Mouse (Mus musculus): Measurements from ENCODE around the gene Entpd5. TPM values are rescaled to one million over a fixed set of nuclear protein-coding genes. Genes with fewer than 3 reads are reported as not detected.

Gene Entpd5
- polyA plus RNA-seq, 1 experiment from 2014 or later, result 32.2 TPM

- ATAC-seq (replicated peaks; ENCODE audit: insufficient number of reproducible peaks, insufficient read depth, low FRiP score, low read depth), result no peak
- Histone ChIP-seq H3K4me1 (replicated peaks) (no peaks in the 10 kb centered on the region), H3K4me2 (no peak overlapping the region), H3K36me3 (no peaks in the 10 kb centered on the region), H3K27me3 (no peaks in the 10 kb centered on the region), H3K9ac (no peak overlapping the region), H3K27ac (no peak overlapping the region), H3K9me3 (replicated peaks) (no peaks in the 10 kb centered on the region), H3K4me3 (no peak overlapping the region)
- WGBS, result 65% methylated on average over 3 of the region's 3 CpGs
Observed at GRCm38 (mm10) chr12:84423990-84424389, 15.2 kb upstream of the Entpd5 start.

- 35% methylated on average over 18 of the region's 18 CpGs for whole genome bisulfite sequencing
- H3K27me3 ChIP-seq, result no peaks in the 10 kb centered on the region
- peak overlapping the region; percentile 82 for H3K4me2 ChIP-seq
- peak overlapping the region; percentile 69 for H3K4me3 ChIP-seq
- H3K9me3 ChIP-seq (replicated peaks), result no peaks in the 10 kb centered on the region
- H3K4me1 ChIP-seq (replicated peaks), result peaks cover 6% of the 10 kb centered on the region; the same call in 1 of the 2 replicates
- H3K27ac ChIP-seq, result peak overlapping the region; percentile 66
- ATAC-seq (replicated peaks; ENCODE audit: insufficient number of reproducible peaks, insufficient read depth, low FRiP score, low read depth), result no peak
- no peaks in the 10 kb centered on the region for H3K36me3 ChIP-seq
- H3K9ac ChIP-seq, result peak overlapping the region; percentile 64
Observed at GRCm38 (mm10) chr12:84417605-84417922, 8.7 kb upstream of the Entpd5 start.

GRCm38 (mm10) chr12:84416834-84417604, 8.2 kb upstream of the Entpd5 start, which contains the start of gene Rnf113a2:
Rnf113a2 (plus strand) TSS chr12:84417196.
- Histone ChIP-seq H3K27me3 (no peaks in the 10 kb centered on the region), H3K36me3 (no peaks in the 10 kb centered on the region), H3K9me3 (replicated peaks) (no peaks in the 10 kb centered on the region), H3K4me1 (replicated peaks) (peaks cover 6% of the 10 kb centered on the region; the same call in 1 of the 2 replicates), H3K4me3 (peak within 1 kb of the TSS; percentile 69), H3K9ac (peak within 1 kb of the TSS; percentile 64), H3K27ac (peak within 1 kb of the TSS; percentile 66), H3K4me2 (peak within 1 kb of the TSS; percentile 82)
- WGBS, result 3% methylated on average over 50 of the region's 50 CpGs
- peak; percentile 86 for ATAC-seq (replicated peaks; ENCODE audit: insufficient number of reproducible peaks, insufficient read depth, low FRiP score, low read depth)

- Histone ChIP-seq H3K27ac (peak overlapping the region; percentile 95), H3K4me2 (peak overlapping the region; percentile 91), H3K9me3 (replicated peaks) (no peaks in the 10 kb centered on the region), H3K27me3 (no peaks in the 10 kb centered on the region), H3K4me3 (peak overlapping the region; percentile 89), H3K4me1 (replicated peaks) (peaks cover 10% of the 10 kb centered on the region), H3K9ac (peak overlapping the region; percentile 94), H3K36me3 (no peaks in the 10 kb centered on the region)
- 1% methylated on average over 46 of the region's 52 CpGs for WGBS
- ATAC-seq (replicated peaks; ENCODE audit: insufficient number of reproducible peaks, insufficient read depth, low FRiP score, low read depth), result peak; percentile 70
Observed at GRCm38 (mm10) chr12:84407874-84408818, 683 bp downstream of the Entpd5 start.

GRCm38 (mm10) chr12:84407259-84407658, 1.6 kb downstream of the Entpd5 start:
- no peak overlapping the region for H3K4me2 ChIP-seq
- 56% methylated on average over 4 of the region's 4 CpGs for WGBS
- ATAC-seq (replicated peaks; ENCODE audit: insufficient number of reproducible peaks, insufficient read depth, low FRiP score, low read depth), result no peak

GRCm38 (mm10) chr12:84404541-84404940, 4.3 kb downstream of the Entpd5 start:
- Histone ChIP-seq H3K36me3 (no peaks in the 10 kb centered on the region), H3K9me3 (replicated peaks) (no peaks in the 10 kb centered on the region), H3K27ac (no peak overlapping the region), H3K4me2 (no peak overlapping the region), H3K9ac (no peak overlapping the region), H3K27me3 (no peaks in the 10 kb centered on the region), H3K4me3 (no peak overlapping the region), H3K4me1 (replicated peaks) (peaks cover 14% of the 10 kb centered on the region)
- WGBS, result 93% methylated on average over 6 of the region's 6 CpGs
- ATAC-seq (replicated peaks; ENCODE audit: insufficient number of reproducible peaks, insufficient read depth, low FRiP score, low read depth), result no peak

More at GRCm38 (mm10) chr12:84407259-84407658, 1.6 kb downstream of the Entpd5 start:
- H3K27ac ChIP-seq, result no peak overlapping the region
- no peaks in the 10 kb centered on the region for H3K27me3 ChIP-seq
- peaks cover 10% of the 10 kb centered on the region for H3K4me1 ChIP-seq (replicated peaks)
- H3K4me3 ChIP-seq, result no peak overlapping the region
- H3K9ac ChIP-seq, result no peak overlapping the region
- no peaks in the 10 kb centered on the region for H3K36me3 ChIP-seq
- no peaks in the 10 kb centered on the region for H3K9me3 ChIP-seq (replicated peaks)

GRCm38 (mm10) chr12:84402923-84403322, 5.9 kb downstream of the Entpd5 start:
- WGBS, result 48% methylated on average over 9 of the region's 9 CpGs
- no peak for ATAC-seq (replicated peaks; ENCODE audit: insufficient number of reproducible peaks, insufficient read depth, low FRiP score, low read depth)

GRCm38 (mm10) chr12:84400653-84401052, 8.2 kb downstream of the Entpd5 start:
- H3K27me3 ChIP-seq, result no peaks in the 10 kb centered on the region
- H3K9me3 ChIP-seq (replicated peaks), result no peaks in the 10 kb centered on the region
- H3K4me2 ChIP-seq, result no peak overlapping the region
- ATAC-seq (replicated peaks; ENCODE audit: insufficient number of reproducible peaks, insufficient read depth, low FRiP score, low read depth), result no peak
- H3K36me3 ChIP-seq, result no peaks in the 10 kb centered on the region
- peaks cover 4% of the 10 kb centered on the region for H3K4me1 ChIP-seq (replicated peaks)
- H3K27ac ChIP-seq, result no peak overlapping the region
- WGBS, result 62% methylated on average over 3 of the region's 3 CpGs
- no peak overlapping the region for H3K9ac ChIP-seq
- H3K4me3 ChIP-seq, result no peak overlapping the region

More at GRCm38 (mm10) chr12:84402923-84403322, 5.9 kb downstream of the Entpd5 start:
- Histone ChIP-seq H3K4me2 (no peak overlapping the region), H3K4me3 (no peak overlapping the region), H3K9me3 (replicated peaks) (no peaks in the 10 kb centered on the region), H3K36me3 (no peaks in the 10 kb centered on the region), H3K9ac (no peak overlapping the region), H3K4me1 (replicated peaks) (peaks cover 7% of the 10 kb centered on the region), H3K27ac (no peak overlapping the region), H3K27me3 (no peaks in the 10 kb centered on the region)

- H3K27me3 ChIP-seq, result no peaks in the 10 kb centered on the region
- no peak overlapping the region for H3K9ac ChIP-seq
- peaks cover 4% of the 10 kb centered on the region for H3K4me1 ChIP-seq (replicated peaks)
- no peak overlapping the region for H3K27ac ChIP-seq
- H3K9me3 ChIP-seq (replicated peaks), result no peaks in the 10 kb centered on the region
- no peak overlapping the region for H3K4me2 ChIP-seq
- WGBS, result 67% methylated on average over 3 of the region's 3 CpGs
- H3K4me3 ChIP-seq, result no peak overlapping the region
- no peak for ATAC-seq (replicated peaks; ENCODE audit: insufficient number of reproducible peaks, insufficient read depth, low FRiP score, low read depth)
- no peaks in the 10 kb centered on the region for H3K36me3 ChIP-seq
Observed at GRCm38 (mm10) chr12:84400068-84400467, 8.8 kb downstream of the Entpd5 start.

GRCm38 (mm10) chr12:84399663-84400062, 9.2 kb downstream of the Entpd5 start:
- WGBS, result 65% methylated on average over 9 of the region's 9 CpGs
- no peak for ATAC-seq (replicated peaks; ENCODE audit: insufficient number of reproducible peaks, insufficient read depth, low FRiP score, low read depth)
- Histone ChIP-seq H3K27ac (no peak overlapping the region), H3K4me2 (no peak overlapping the region), H3K9ac (no peak overlapping the region), H3K4me3 (no peak overlapping the region), H3K27me3 (no peaks in the 10 kb centered on the region), H3K9me3 (replicated peaks) (no peaks in the 10 kb centered on the region), H3K36me3 (no peaks in the 10 kb centered on the region), H3K4me1 (replicated peaks) (peaks cover 4% of the 10 kb centered on the region)

- Histone ChIP-seq H3K9ac (no peak overlapping the region), H3K4me1 (replicated peaks) (peaks cover 4% of the 10 kb centered on the region), H3K36me3 (no peaks in the 10 kb centered on the region), H3K27me3 (no peaks in the 10 kb centered on the region), H3K4me2 (no peak overlapping the region), H3K27ac (no peak overlapping the region), H3K4me3 (no peak overlapping the region), H3K9me3 (replicated peaks) (no peaks in the 10 kb centered on the region)
- ATAC-seq (replicated peaks; ENCODE audit: insufficient number of reproducible peaks, insufficient read depth, low FRiP score, low read depth), result no peak
- 82% methylated on average over 9 of the region's 9 CpGs for WGBS
Observed at GRCm38 (mm10) chr12:84399135-84399534, 9.7 kb downstream of the Entpd5 start.

Measured in heart, embryonic 15.5 days (tissue).